Mouse (Mus musculus) midbrain, postnatal 0 days (tissue): ENCODE measurements around the gene Hbb-y. TPM values are rescaled to one million over a fixed set of nuclear protein-coding genes. Genes with fewer than 3 reads are reported as not detected.

Source experiments
- ATAC-seq: fragments of 200-750 bp; cut with Nextera tagmentation; 2 replicates; pipeline ENCODE4 v1.8.0; 2017; ENCODE audit warnings: moderate number of reproducible peaks, mild to moderate bottlenecking, moderate TSS enrichment, moderate library complexity; ENCODE audit not compliant: low FRiP score
- DNase-seq: peaks from one replicate; pipeline ENCODE4 v3.0.0-alpha.2; 2015; ENCODE audit warnings: low spot score
- H3K27ac ChIP-seq: fragments of 300-500 bp; sonication (generic); 2 replicates; pipeline ENCODE4 v1.5.1; 2014; ENCODE audit warnings: low read depth, mild to moderate bottlenecking, low read length, mixed read lengths
- H3K27me3 ChIP-seq: fragments of 300-500 bp; sonication (generic); 2 replicates; pipeline ENCODE4 v1.6.1; 2014; ENCODE audit warnings: low read length, control low read depth, mixed read lengths; ENCODE audit not compliant: insufficient read depth
- H3K36me3 ChIP-seq: fragments of 300-500 bp; sonication (generic); 2 replicates; pipeline ENCODE4 v1.6.1; 2014; ENCODE audit warnings: low read length, control low read depth, mixed read lengths; ENCODE audit not compliant: insufficient read depth
- H3K4me1 ChIP-seq: fragments of 300-500 bp; sonication (generic); 2 replicates; pipeline ENCODE4 v1.6.1; 2014; ENCODE audit warnings: mild to moderate bottlenecking, control low read depth, antibody characterized with exemption, low read length, mixed read lengths; ENCODE audit not compliant: insufficient read depth
- H3K4me2 ChIP-seq: fragments of 300-500 bp; sonication (generic); 2 replicates; pipeline ENCODE4 v1.6.1; 2014; ENCODE audit warnings: low read depth, mild to moderate bottlenecking, low read length, mixed read lengths; ENCODE audit not compliant: poor library complexity, severe bottlenecking
- H3K4me3 ChIP-seq: fragments of 300-500 bp; sonication (generic); 2 replicates; pipeline ENCODE4 v1.5.1; 2014; ENCODE audit warnings: low read depth, mild to moderate bottlenecking, low read length, moderate library complexity
- H3K9ac ChIP-seq: fragments of 300-500 bp; sonication (generic); replicated peaks from 2 replicates; pipeline ENCODE4 v1.6.1; 2014; ENCODE audit warnings: mild to moderate bottlenecking, low read length, moderate library complexity, mixed read lengths; ENCODE audit not compliant: poor library complexity, severe bottlenecking
- H3K9me3 ChIP-seq: fragments of 300-500 bp; sonication (generic); 2 replicates; pipeline ENCODE4 v1.6.1; 2016; ENCODE audit warnings: low read length, control low read depth
- CTCF ChIP-seq: IDR thresholded peaks from 2 replicates; pipeline ENCODE4 v1.5.1; 2016; ENCODE audit warnings: antibody characterized with exemption, mild to moderate bottlenecking
- WGBS: fragments of 180-500 bp; shearing (Covaris S2); extraction: QIAGEN DNeasy Blood & Tissue Kit; methylation state at CpG from one replicate; pipeline ENCODE4 v1.1.7; 2014; 5-methylcytosine and 5-hydroxymethylcytosine counted together
- polyA plus RNA-seq: library from polyadenylated mRNA; unstranded; fragments of >200 nt; fragmentation: Nextera tagmentation; extraction: Ambion mirVana; gene quantifications from 2 replicates; pipeline ENCODE4 v1.2.1, GENCODE M21; 2015
- total RNA-seq: library from RNA; depleted of rRNA; stranded (reverse); fragments of >200 nt; gene quantifications from 2 replicates; pipeline ENCODE4 v1.2.3, GENCODE M21; 2014

Hbb-y gene
- total and polyA plus RNA-seq, 2 experiments from 2014 or later: 1.1 TPM; not detected in 1

DNA sequence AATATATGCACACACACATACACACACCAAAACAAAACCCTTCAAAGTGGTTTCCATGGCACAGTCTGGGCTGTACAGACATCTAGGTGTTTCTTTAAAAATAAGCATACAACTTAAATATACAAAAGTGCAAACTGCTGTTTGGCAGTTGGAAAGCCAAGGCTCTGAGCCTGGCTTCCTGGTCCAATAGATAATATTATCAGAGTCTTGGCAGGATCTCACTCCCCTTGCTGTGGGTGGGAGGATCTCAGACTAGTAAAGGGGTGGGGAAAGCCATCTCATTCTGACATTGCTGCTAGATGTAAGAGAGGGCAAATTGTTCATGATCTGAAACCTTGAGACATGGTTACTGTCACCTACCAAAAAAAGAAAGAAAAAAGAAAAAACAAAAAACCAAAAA, 17.7 kb upstream of the Hbb-y start:
- H3K36me3 ChIP-seq: no peaks in the 10 kb centered on the region
- ATAC-seq (no peak), DNase-seq (no peak)
- H3K27me3 ChIP-seq: no peaks in the 10 kb centered on the region
- H3K4me1 ChIP-seq: no peaks in the 10 kb centered on the region
- TF ChIP-seq CTCF: no peak
- no peaks in the 10 kb centered on the region for H3K9me3 ChIP-seq
- H3K27ac ChIP-seq: no peak overlapping the region
- no peak overlapping the region for H3K4me3 ChIP-seq
- H3K4me2 ChIP-seq: no peak overlapping the region
- no peak overlapping the region for H3K9ac ChIP-seq

GRCm38 (mm10) chr7:103865716-103866115, 12.7 kb upstream of the Hbb-y start:
- no peak overlapping the region for H3K4me2 ChIP-seq
- no peaks in the 10 kb centered on the region for H3K27me3 ChIP-seq
- H3K9ac ChIP-seq: no peak overlapping the region
- H3K4me3 ChIP-seq: no peak overlapping the region
- TF ChIP-seq CTCF: no peak
- H3K9me3 ChIP-seq: no peaks in the 10 kb centered on the region
- DNase-seq (no peak), ATAC-seq (no peak)
- H3K4me1 ChIP-seq: no peaks in the 10 kb centered on the region
- H3K36me3 ChIP-seq: no peaks in the 10 kb centered on the region
- no peak overlapping the region for H3K27ac ChIP-seq

GRCm38 (mm10) chr7:103861531-103861930, 8.5 kb upstream of the Hbb-y start:
- Histone ChIP-seq H3K9ac (no peak overlapping the region), H3K4me3 (no peak overlapping the region), H3K27me3 (no peaks in the 10 kb centered on the region), H3K4me2 (no peak overlapping the region), H3K36me3 (no peaks in the 10 kb centered on the region), H3K4me1 (no peaks in the 10 kb centered on the region), H3K27ac (no peak overlapping the region), H3K9me3 (no peaks in the 10 kb centered on the region)
- no peak for TF ChIP-seq CTCF
- ATAC-seq: no peak
- 82% methylated on average over 3 of the region's 3 CpGs for WGBS
- no peak for DNase-seq

DNA sequence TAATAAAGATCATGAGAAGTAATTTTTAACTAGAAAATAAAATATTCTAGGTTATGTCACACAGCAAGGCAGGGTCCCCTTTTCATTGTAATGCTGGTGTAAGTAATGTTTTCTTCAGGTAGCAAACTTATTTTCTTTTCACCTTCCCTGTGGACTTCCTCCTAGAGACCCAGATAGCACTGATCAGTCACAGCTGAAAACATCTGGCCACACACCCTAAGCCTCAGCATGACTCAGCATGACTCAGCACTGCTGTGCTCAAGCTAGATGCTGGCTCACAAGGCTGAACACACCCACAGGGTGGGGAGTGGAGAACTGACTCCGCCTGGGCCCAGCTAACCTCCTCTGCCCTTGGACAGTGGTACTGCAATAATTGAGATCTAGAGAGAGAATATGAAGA, 7.8 kb upstream of the Hbb-y start:
- Histone ChIP-seq H3K4me2 (no peak overlapping the region), H3K4me1 (no peaks in the 10 kb centered on the region), H3K9me3 (no peaks in the 10 kb centered on the region), H3K4me3 (no peak overlapping the region), H3K27me3 (no peaks in the 10 kb centered on the region), H3K27ac (no peak overlapping the region), H3K9ac (no peak overlapping the region), H3K36me3 (no peaks in the 10 kb centered on the region)
- 69% methylated on average over 1 of the region's 1 CpGs for WGBS
- ATAC-seq: no peak; the same call in 1 of the 2 replicates
- no peak for DNase-seq
- no peak for TF ChIP-seq CTCF

GRCm38 (mm10) chr7:103859076-103859475, 6.1 kb upstream of the Hbb-y start:
- 68% methylated on average over 2 of the region's 2 CpGs for WGBS
- ATAC-seq: no peak

DNA sequence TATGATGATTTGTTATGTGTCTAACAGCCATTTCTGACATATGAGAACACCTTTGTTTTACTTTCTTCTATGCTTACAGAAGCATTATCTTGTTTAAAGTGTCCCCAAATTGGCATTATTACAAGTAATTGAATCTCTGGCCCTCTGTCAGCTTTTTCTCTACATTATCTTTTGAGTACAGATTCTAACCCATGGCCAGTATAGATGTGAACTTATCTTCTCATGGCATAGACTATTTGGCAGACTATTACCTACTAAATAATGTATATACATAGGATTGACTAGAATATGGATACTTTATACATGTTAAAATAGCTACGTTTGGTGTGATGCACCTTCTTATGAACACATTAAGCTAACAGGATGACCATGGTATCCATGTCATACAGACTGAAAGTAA, 1.7 kb upstream of the Hbb-y start:
- Histone ChIP-seq H3K27me3 (no peaks in the 10 kb centered on the region), H3K27ac (no peak overlapping the region), H3K9ac (no peak overlapping the region), H3K4me3 (no peak overlapping the region), H3K4me2 (no peak overlapping the region), H3K9me3 (no peaks in the 10 kb centered on the region), H3K36me3 (no peaks in the 10 kb centered on the region), H3K4me1 (no peaks in the 10 kb centered on the region)
- TF ChIP-seq CTCF: no peak
- WGBS: 82% methylated on average over 1 of the region's 1 CpGs
- no peak for ATAC-seq
- DNase-seq: no peak

More at GRCm38 (mm10) chr7:103859076-103859475, 6.1 kb upstream of the Hbb-y start:
- no peaks in the 10 kb centered on the region for H3K36me3 ChIP-seq
- no peak for DNase-seq
- H3K9ac ChIP-seq: no peak overlapping the region
- H3K27ac ChIP-seq: no peak overlapping the region
- no peak for TF ChIP-seq CTCF
- no peak overlapping the region for H3K4me2 ChIP-seq
- H3K4me1 ChIP-seq: no peaks in the 10 kb centered on the region
- H3K4me3 ChIP-seq: no peak overlapping the region
- H3K27me3 ChIP-seq: no peaks in the 10 kb centered on the region
- H3K9me3 ChIP-seq: no peaks in the 10 kb centered on the region
